Mouse (Mus musculus) midbrain, postnatal 0 days (tissue): ENCODE measurements around the gene Txnrd1. TPM values are rescaled to one million over a fixed set of nuclear protein-coding genes. Genes with fewer than 3 reads are reported as not detected.

Experiments used
- ATAC-seq: fragments of 200-750 bp; cut with Nextera tagmentation; 2 replicates; pipeline ENCODE4 v1.8.0; 2017; ENCODE audit warnings: moderate number of reproducible peaks, mild to moderate bottlenecking, moderate TSS enrichment, moderate library complexity; ENCODE audit not compliant: low FRiP score
- DNase-seq: peaks from one replicate; pipeline ENCODE4 v3.0.0-alpha.2; 2015; ENCODE audit warnings: low spot score
- H3K27ac ChIP-seq: fragments of 300-500 bp; sonication (generic); 2 replicates; pipeline ENCODE4 v1.5.1; 2014; ENCODE audit warnings: low read depth, mild to moderate bottlenecking, low read length, mixed read lengths
- H3K27me3 ChIP-seq: fragments of 300-500 bp; sonication (generic); 2 replicates; pipeline ENCODE4 v1.6.1; 2014; ENCODE audit warnings: low read length, control low read depth, mixed read lengths; ENCODE audit not compliant: insufficient read depth
- H3K36me3 ChIP-seq: fragments of 300-500 bp; sonication (generic); 2 replicates; pipeline ENCODE4 v1.6.1; 2014; ENCODE audit warnings: low read length, control low read depth, mixed read lengths; ENCODE audit not compliant: insufficient read depth
- H3K4me1 ChIP-seq: fragments of 300-500 bp; sonication (generic); 2 replicates; pipeline ENCODE4 v1.6.1; 2014; ENCODE audit warnings: mild to moderate bottlenecking, control low read depth, antibody characterized with exemption, low read length, mixed read lengths; ENCODE audit not compliant: insufficient read depth
- H3K4me2 ChIP-seq: fragments of 300-500 bp; sonication (generic); 2 replicates; pipeline ENCODE4 v1.6.1; 2014; ENCODE audit warnings: low read depth, mild to moderate bottlenecking, low read length, mixed read lengths; ENCODE audit not compliant: poor library complexity, severe bottlenecking
- H3K4me3 ChIP-seq: fragments of 300-500 bp; sonication (generic); 2 replicates; pipeline ENCODE4 v1.5.1; 2014; ENCODE audit warnings: low read depth, mild to moderate bottlenecking, low read length, moderate library complexity
- H3K9ac ChIP-seq: fragments of 300-500 bp; sonication (generic); replicated peaks from 2 replicates; pipeline ENCODE4 v1.6.1; 2014; ENCODE audit warnings: mild to moderate bottlenecking, low read length, moderate library complexity, mixed read lengths; ENCODE audit not compliant: poor library complexity, severe bottlenecking
- H3K9me3 ChIP-seq: fragments of 300-500 bp; sonication (generic); 2 replicates; pipeline ENCODE4 v1.6.1; 2016; ENCODE audit warnings: low read length, control low read depth
- CTCF ChIP-seq: IDR thresholded peaks from 2 replicates; pipeline ENCODE4 v1.5.1; 2016; ENCODE audit warnings: antibody characterized with exemption, mild to moderate bottlenecking
- WGBS: fragments of 180-500 bp; shearing (Covaris S2); extraction: QIAGEN DNeasy Blood & Tissue Kit; methylation state at CpG from one replicate; pipeline ENCODE4 v1.1.7; 2014; 5-methylcytosine and 5-hydroxymethylcytosine counted together
- polyA plus RNA-seq: library from polyadenylated mRNA; unstranded; fragments of >200 nt; fragmentation: Nextera tagmentation; extraction: Ambion mirVana; gene quantifications from 2 replicates; pipeline ENCODE4 v1.2.1, GENCODE M21; 2015
- total RNA-seq: library from RNA; depleted of rRNA; stranded (reverse); fragments of >200 nt; gene quantifications from 2 replicates; pipeline ENCODE4 v1.2.3, GENCODE M21; 2014

Gene Txnrd1
- total and polyA plus RNA-seq, 2 experiments from 2014 or later: 61.7 to 83.2 TPM

GRCm38 (mm10) chr10:82876076-82876796 is 42.5 kb downstream of the Txnrd1 start:
- Histone ChIP-seq H3K4me3 (no peak overlapping the region), H3K4me1 (no peaks in the 10 kb centered on the region), H3K4me2 (no peak overlapping the region), H3K9me3 (no peaks in the 10 kb centered on the region), H3K27me3 (no peaks in the 10 kb centered on the region), H3K27ac (no peak overlapping the region), H3K9ac (no peak overlapping the region), H3K36me3 (peaks cover 54% of the 10 kb centered on the region)
- WGBS: 82% methylated on average over 16 of the region's 16 CpGs
- no peak for ATAC-seq
- peak; percentile 57 for TF ChIP-seq CTCF
- peak; percentile 24 for DNase-seq

GRCm38 (mm10) chr10:82887354-82887753 is 53.6 kb downstream of the Txnrd1 start:
- Histone ChIP-seq H3K27ac (no peak overlapping the region), H3K27me3 (no peaks in the 10 kb centered on the region), H3K4me1 (no peaks in the 10 kb centered on the region), H3K36me3 (peaks cover 73% of the 10 kb centered on the region), H3K9me3 (no peaks in the 10 kb centered on the region), H3K9ac (no peak overlapping the region), H3K4me2 (no peak overlapping the region), H3K4me3 (no peak overlapping the region)
- 94% methylated on average over 6 of the region's 6 CpGs for WGBS
- no peak for ATAC-seq
- no peak for TF ChIP-seq CTCF
- DNase-seq: no peak

GRCm38 (mm10) chr10:82888576-82888975 is 54.8 kb downstream of the Txnrd1 start:
- H3K36me3 ChIP-seq: peaks cover 68% of the 10 kb centered on the region
- no peak overlapping the region for H3K4me2 ChIP-seq
- H3K9ac ChIP-seq: no peak overlapping the region
- no peak overlapping the region for H3K27ac ChIP-seq
- H3K4me3 ChIP-seq: no peak overlapping the region
- H3K27me3 ChIP-seq: no peaks in the 10 kb centered on the region
- no peaks in the 10 kb centered on the region for H3K4me1 ChIP-seq
- DNase-seq (no peak), ATAC-seq (no peak)
- H3K9me3 ChIP-seq: no peaks in the 10 kb centered on the region
- TF ChIP-seq CTCF: no peak
- 94% methylated on average over 8 of the region's 8 CpGs for WGBS

GRCm38 (mm10) chr10:82889447-82889973 is 55.8 kb downstream of the Txnrd1 start:
- Histone ChIP-seq H3K4me3 (no peak overlapping the region), H3K27me3 (no peaks in the 10 kb centered on the region), H3K36me3 (peaks cover 59% of the 10 kb centered on the region), H3K27ac (no peak overlapping the region), H3K9me3 (no peaks in the 10 kb centered on the region), H3K4me1 (no peaks in the 10 kb centered on the region), H3K9ac (no peak overlapping the region), H3K4me2 (no peak overlapping the region)
- WGBS: 73% methylated on average over 9 of the region's 9 CpGs
- no peak for TF ChIP-seq CTCF
- no peak for ATAC-seq
- peak; percentile 66 for DNase-seq

GRCm38 (mm10) chr10:82890936-82891335 is 57.2 kb downstream of the Txnrd1 start:
- DNase-seq: no peak
- peaks cover 56% of the 10 kb centered on the region for H3K36me3 ChIP-seq

GRCm38 (mm10) chr10:82891427-82891826 is 57.7 kb downstream of the Txnrd1 start:
- no peak for TF ChIP-seq CTCF
- WGBS: 82% methylated on average over 7 of the region's 7 CpGs
- DNase-seq (no peak), ATAC-seq (no peak)
- no peak overlapping the region for H3K4me3 ChIP-seq
- H3K36me3 ChIP-seq: peaks cover 56% of the 10 kb centered on the region
- H3K27ac ChIP-seq: no peak overlapping the region
- H3K4me2 ChIP-seq: no peak overlapping the region
- no peaks in the 10 kb centered on the region for H3K4me1 ChIP-seq
- H3K9me3 ChIP-seq: no peaks in the 10 kb centered on the region
- no peaks in the 10 kb centered on the region for H3K27me3 ChIP-seq
- no peak overlapping the region for H3K9ac ChIP-seq

More at GRCm38 (mm10) chr10:82890936-82891335, 57.2 kb downstream of the Txnrd1 start:
- H3K9me3 ChIP-seq: no peaks in the 10 kb centered on the region
- no peak overlapping the region for H3K9ac ChIP-seq
- no peak for TF ChIP-seq CTCF
- no peak overlapping the region for H3K27ac ChIP-seq
- no peak for ATAC-seq
- H3K4me2 ChIP-seq: no peak overlapping the region
- no peak overlapping the region for H3K4me3 ChIP-seq
- no peaks in the 10 kb centered on the region for H3K4me1 ChIP-seq
- H3K27me3 ChIP-seq: no peaks in the 10 kb centered on the region
- 79% methylated on average over 2 of the region's 2 CpGs for WGBS
